In the genomic region with DNA sequence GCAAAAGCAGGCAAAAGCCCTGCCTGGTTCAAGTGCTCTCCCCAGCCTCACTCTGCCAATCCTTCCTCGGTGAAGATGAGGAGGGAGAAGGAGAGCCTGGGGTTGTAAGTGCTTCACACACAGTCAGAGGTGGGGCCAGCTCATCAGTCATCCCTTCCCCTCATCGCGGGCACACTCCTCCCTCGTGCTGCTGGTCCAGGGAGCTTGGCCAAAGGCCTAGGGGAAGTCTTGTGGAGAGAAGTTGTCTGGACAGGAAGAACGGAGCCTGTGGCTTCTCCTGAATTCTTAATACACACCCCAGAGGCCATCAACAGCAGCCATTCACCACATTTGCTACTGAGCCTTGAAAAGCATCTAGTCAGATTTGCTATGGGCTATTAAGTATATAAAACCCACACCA, we compare ENCODE assay signal across 24 mouse cellular contexts.
"Had no signal": no experiment of that assay in that cellular context is flagged by ENCODE, and none has a peak within 500 bp of the region (broad histone marks: within the 10 kb centered on the region; RNA-seq: fewer than 3 reads in every experiment).

No protein-coding gene starts in this region.

- H3K4me2 ChIP-seq: heart, embryonic 12.5 days; hindbrain, embryonic 12.5 days; hindbrain, embryonic 14.5 days; intestine, embryonic 15.5 days; limb, embryonic 12.5 days; liver, embryonic 11.5 days; liver, embryonic 13.5 days; liver, embryonic 15.5 days had no signal

- H3K36me3 ChIP-seq: heart, embryonic 10.5 days; heart, embryonic 12.5 days; intestine, embryonic 15.5 days; limb, embryonic 10.5 days; limb, embryonic 12.5 days; liver, embryonic 13.5 days; liver, embryonic 15.5 days had no signal

- H3K4me1 ChIP-seq: heart, embryonic 10.5 days; heart, embryonic 12.5 days; hindbrain, embryonic 10.5 days; hindbrain, embryonic 12.5 days; intestine, embryonic 15.5 days; limb, embryonic 10.5 days; limb, embryonic 12.5 days; liver, embryonic 13.5 days; liver, embryonic 15.5 days had no signal

- H3K27me3 ChIP-seq: heart, embryonic 12.5 days; hindbrain, embryonic 12.5 days; intestine, embryonic 15.5 days; limb, embryonic 12.5 days; liver, embryonic 13.5 days had no signal

- DNase-seq: gastrocnemius, postnatal 25 days; heart, adult 18-20 months; heart, postnatal 10 days; heart, postnatal 4 days; kidney, adult 18-20 months; kidney, adult 8-10 months; kidney, postnatal 14 days; liver; liver, embryonic 13.5 days; liver, postnatal 0 days had no signal

- H3K9me3 ChIP-seq: heart, embryonic 10.5 days; heart, embryonic 12.5 days; hindbrain, embryonic 10.5 days; hindbrain, embryonic 12.5 days; intestine, embryonic 15.5 days; limb, embryonic 10.5 days; limb, embryonic 12.5 days; liver, embryonic 13.5 days; liver, embryonic 15.5 days had no signal

- H3K27ac ChIP-seq: gastrocnemius, adult 2 months; heart, embryonic 10.5 days; hindbrain, embryonic 10.5 days; hindbrain, embryonic 12.5 days; hindbrain, embryonic 14.5 days; intestine, embryonic 15.5 days; limb, embryonic 10.5 days; limb, embryonic 12.5 days; liver, embryonic 13.5 days; liver, embryonic 15.5 days had no signal

- ATAC-seq: hindbrain, embryonic 16.5 days; inflammation-experienced regulatory T-cells, adult 6 months; intestine, embryonic 15.5 days; intestine, postnatal 0 days; liver, postnatal 0 days had no signal

- H3K9ac ChIP-seq: heart, embryonic 12.5 days; hindbrain, embryonic 12.5 days; hindbrain, embryonic 14.5 days; intestine, embryonic 15.5 days; limb, embryonic 12.5 days; liver, embryonic 13.5 days; liver, embryonic 15.5 days; liver, postnatal 0 days had no signal

- H3K4me3 ChIP-seq: gastrocnemius, adult 2 months; heart, embryonic 10.5 days; heart, embryonic 12.5 days; hindbrain, embryonic 10.5 days; hindbrain, embryonic 12.5 days; intestine, embryonic 15.5 days; limb, embryonic 10.5 days; limb, embryonic 12.5 days; liver, embryonic 13.5 days; liver, embryonic 15.5 days had no signal
